Mouse (Mus musculus) forebrain, embryonic 16.5 days (tissue): ENCODE measurements around the gene 2010003K11Rik. TPM values are rescaled to one million over a fixed set of nuclear protein-coding genes. Genes with fewer than 3 reads are reported as not detected.
A peak's percentile ranks its signal among the peaks of the same experiment; 100 is the strongest.

ENCODE experiments used
- ATAC-seq: fragments of 200-750 bp; cut with Nextera tagmentation; 2 replicates; pipeline ENCODE4 v1.8.0; 2017; ENCODE audit warnings: mild to moderate bottlenecking, moderate library complexity
- H3K27ac ChIP-seq: fragments of 300-500 bp; sonication (generic); 2 replicates; pipeline ENCODE4 v1.5.1; 2014; ENCODE audit warnings: low read length, control low read depth
- H3K27me3 ChIP-seq: fragments of 300-500 bp; sonication (generic); replicated peaks from 2 replicates; pipeline ENCODE4 v1.6.1; 2014; ENCODE audit warnings: low read length; ENCODE audit not compliant: control insufficient read depth, insufficient read depth
- H3K36me3 ChIP-seq: fragments of 300-500 bp; sonication (generic); 2 replicates; pipeline ENCODE4 v1.6.1; 2014; ENCODE audit not compliant: control insufficient read depth, insufficient read depth
- H3K4me1 ChIP-seq: fragments of 300-500 bp; sonication (generic); replicated peaks from 2 replicates; pipeline ENCODE4 v1.6.1; 2014; ENCODE audit warnings: low read length; ENCODE audit not compliant: control insufficient read depth, insufficient read depth
- H3K4me2 ChIP-seq: fragments of 300-500 bp; sonication (generic); 2 replicates; pipeline ENCODE4 v1.6.1; 2014; ENCODE audit warnings: mild to moderate bottlenecking, low read length, control low read depth
- H3K4me3 ChIP-seq: fragments of 300-500 bp; sonication (generic); replicated peaks from 2 replicates; pipeline ENCODE4 v1.5.1; 2014; ENCODE audit warnings: mild to moderate bottlenecking, low read length, control low read depth
- H3K9ac ChIP-seq: fragments of 300-500 bp; sonication (generic); replicated peaks from 2 replicates; pipeline ENCODE4 v1.6.1; 2014; ENCODE audit warnings: low read depth, low read length, control low read depth
- H3K9me3 ChIP-seq: fragments of 300-500 bp; sonication (generic); 2 replicates; pipeline ENCODE4 v1.6.1; 2016; ENCODE audit warnings: low read length; ENCODE audit not compliant: control insufficient read depth
- WGBS: fragments of 180-500 bp; shearing (Covaris S2); extraction: QIAGEN DNeasy Blood & Tissue Kit; methylation state at CpG from one replicate; pipeline ENCODE4 v1.1.7; 2014; 5-methylcytosine and 5-hydroxymethylcytosine counted together
- polyA plus RNA-seq: library from polyadenylated mRNA; unstranded; fragments of >200 nt; fragmentation: Nextera tagmentation; extraction: Ambion mirVana; gene quantifications from 2 replicates; pipeline ENCODE4 v1.2.1, GENCODE M21; 2015

The 2010003K11Rik gene
- polyA plus RNA-seq, 1 experiment from 2014 or later, result not detected

DNA sequence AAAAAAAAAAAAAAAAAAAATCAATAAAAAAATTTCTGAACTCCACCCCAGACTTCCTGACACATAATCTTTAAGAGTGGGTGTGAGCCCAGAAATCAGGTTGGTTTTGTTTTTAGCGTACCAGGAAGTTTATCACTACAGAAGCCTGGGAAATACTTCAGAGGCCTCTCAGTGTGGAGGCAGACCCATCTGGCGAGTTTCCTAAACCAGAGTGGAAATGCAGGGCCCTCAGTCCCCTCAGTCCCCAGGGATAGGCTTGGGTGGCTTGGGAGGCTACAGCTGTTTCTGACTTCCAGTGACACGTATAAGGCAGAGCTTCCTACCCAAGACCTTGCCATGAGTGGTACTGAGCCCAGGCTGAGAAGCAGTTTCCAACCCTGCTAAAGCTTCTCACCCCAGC lies 9.4 kb upstream of the 2010003K11Rik start:
- no peak overlapping the region for H3K27ac ChIP-seq
- no peak for ATAC-seq
- no peak overlapping the region for H3K9ac ChIP-seq
- no peaks in the 10 kb centered on the region for H3K27me3 ChIP-seq
- H3K4me2 ChIP-seq, result no peak overlapping the region
- WGBS, result 81% methylated on average over 3 of the region's 3 CpGs
- no peak overlapping the region for H3K4me3 ChIP-seq
- H3K36me3 ChIP-seq, result no peaks in the 10 kb centered on the region
- peaks cover 8% of the 10 kb centered on the region for H3K4me1 ChIP-seq
- H3K9me3 ChIP-seq, result no peaks in the 10 kb centered on the region

DNA sequence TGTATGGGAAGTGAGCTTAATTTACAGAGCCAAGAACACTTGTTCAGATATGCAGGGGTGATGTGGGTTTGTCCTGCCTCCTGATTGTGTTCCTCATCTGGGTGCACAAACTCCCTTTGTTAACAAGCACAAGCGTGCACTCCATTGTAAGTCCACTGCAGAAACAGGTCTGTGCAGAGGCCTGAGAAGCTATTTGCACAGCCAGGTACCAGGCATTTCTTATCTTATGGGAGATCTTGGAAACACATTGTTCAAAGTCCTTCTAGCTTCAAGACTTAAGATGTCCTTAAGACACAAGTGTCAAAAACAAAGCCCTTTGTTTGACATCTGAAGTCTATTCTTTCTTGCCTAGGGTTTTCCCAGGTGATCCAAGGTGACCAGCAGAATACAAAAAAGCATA lies 6.4 kb upstream of the 2010003K11Rik start:
- Histone ChIP-seq H3K27me3 (no peaks in the 10 kb centered on the region), H3K9ac (no peak overlapping the region), H3K9me3 (no peaks in the 10 kb centered on the region), H3K4me2 (no peak overlapping the region), H3K4me3 (no peak overlapping the region), H3K27ac (no peak overlapping the region), H3K4me1 (peaks cover 3% of the 10 kb centered on the region), H3K36me3 (no peaks in the 10 kb centered on the region)
- ATAC-seq, result no peak
- WGBS, result 95% methylated on average over 1 of the region's 1 CpGs

DNA sequence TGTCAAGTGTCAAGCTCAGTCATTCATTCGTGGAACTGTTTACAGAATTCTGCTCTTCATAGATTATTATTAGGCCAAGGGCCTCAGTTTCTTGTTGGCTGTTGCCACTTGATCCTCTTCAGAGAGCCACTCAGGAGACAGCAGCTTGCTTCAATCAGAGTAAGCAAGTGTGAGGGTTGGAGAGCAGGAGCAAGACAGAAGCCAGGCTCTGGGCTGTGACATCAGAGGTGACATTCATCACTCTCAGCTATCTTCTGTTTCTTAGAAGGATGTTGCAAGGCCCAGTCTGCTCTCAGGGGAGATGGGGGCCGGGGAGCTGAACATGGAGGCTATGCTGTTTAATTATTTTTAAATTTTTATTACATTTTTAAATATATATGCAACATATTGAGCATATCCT lies 4.3 kb upstream of the 2010003K11Rik start:
- Histone ChIP-seq H3K4me2 (no peak overlapping the region), H3K27me3 (no peaks in the 10 kb centered on the region), H3K9me3 (no peaks in the 10 kb centered on the region), H3K9ac (no peak overlapping the region), H3K4me3 (no peak overlapping the region), H3K36me3 (no peaks in the 10 kb centered on the region), H3K4me1 (peaks cover 2% of the 10 kb centered on the region), H3K27ac (no peak overlapping the region)
- no peak for ATAC-seq
- WGBS, result 80% methylated on average over 2 of the region's 2 CpGs

DNA sequence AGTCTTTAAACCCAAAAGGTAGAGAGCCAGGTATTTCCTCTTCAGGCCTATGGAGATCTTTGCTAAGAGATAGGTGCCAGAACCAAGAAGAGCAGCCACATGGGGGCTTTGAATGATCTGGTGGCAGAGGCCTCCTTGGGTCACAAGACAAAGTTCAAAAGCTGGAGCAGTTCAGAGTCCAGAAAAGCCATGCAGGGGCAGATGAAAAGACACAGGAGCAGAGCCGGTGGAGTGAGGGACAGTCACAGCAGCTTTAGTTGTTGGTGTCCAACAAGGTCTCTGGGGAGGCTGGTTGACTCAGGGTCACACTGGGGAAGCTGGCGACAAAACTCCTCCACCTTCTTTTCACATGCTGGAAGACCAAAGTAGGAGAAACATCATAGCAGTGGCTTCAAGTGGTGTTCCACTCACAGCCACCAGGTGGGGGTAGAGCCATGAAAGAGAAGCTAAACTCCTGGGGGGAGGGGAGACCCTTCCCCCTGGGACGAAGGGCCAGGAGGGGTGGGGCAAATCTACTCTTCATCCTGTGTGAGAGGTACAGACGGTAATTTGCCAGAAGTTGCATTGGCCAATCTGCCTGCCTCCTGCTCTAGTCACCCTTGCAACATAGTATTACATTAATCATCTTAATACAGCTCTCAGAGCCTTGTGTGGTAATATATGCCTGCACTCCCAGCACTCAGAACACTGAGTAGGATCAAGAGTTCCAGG lies 965 bp downstream of the 2010003K11Rik start:
- H3K36me3 ChIP-seq, result no peaks in the 10 kb centered on the region
- 5% methylated on average over 4 of the region's 4 CpGs for WGBS
- no peak overlapping the region for H3K27ac ChIP-seq
- H3K9ac ChIP-seq, result 0 out of 2 replicates have a peak overlapping the region, but pooled peaks have one; percentile 22
- H3K9me3 ChIP-seq, result no peaks in the 10 kb centered on the region
- no peak overlapping the region for H3K4me2 ChIP-seq
- H3K27me3 ChIP-seq, result no peaks in the 10 kb centered on the region
- no peak overlapping the region for H3K4me3 ChIP-seq
- peaks cover 4% of the 10 kb centered on the region for H3K4me1 ChIP-seq
- peak; percentile 52; the same call in 1 of the 2 replicates for ATAC-seq

DNA sequence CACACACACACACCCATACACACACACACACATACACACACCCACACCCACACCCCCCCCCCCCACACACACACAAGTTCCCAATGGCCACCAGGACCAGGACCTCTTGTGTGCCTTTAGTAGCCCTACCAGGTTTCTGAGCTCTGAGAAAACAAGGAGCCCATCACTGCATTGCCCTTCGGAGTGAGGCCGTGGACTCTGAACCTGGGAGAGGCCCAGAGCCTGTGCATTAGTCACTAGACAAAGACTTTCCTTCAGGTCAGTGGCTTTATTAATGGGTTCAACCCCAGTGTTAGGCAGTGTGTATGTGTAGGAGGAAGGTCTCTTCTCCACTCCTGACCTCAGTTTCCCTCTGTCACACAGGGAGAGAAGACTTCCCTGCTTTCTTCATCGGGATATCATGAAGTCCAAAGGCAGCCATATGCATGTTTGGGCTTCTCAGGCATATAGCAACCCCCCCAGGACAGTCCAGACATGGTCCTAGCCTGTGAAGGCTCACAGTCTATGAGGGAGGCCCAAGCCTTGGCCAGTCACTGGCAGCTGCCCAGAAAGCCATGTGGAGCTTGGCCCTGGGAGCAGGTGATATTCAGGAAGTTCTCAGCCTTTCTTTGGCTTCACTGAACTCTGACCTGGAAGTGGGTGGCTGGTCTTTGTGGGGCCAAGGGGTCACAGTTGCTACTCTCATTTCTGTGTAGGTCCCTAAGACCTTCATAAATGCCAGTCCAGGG lies 1.7 kb downstream of the 2010003K11Rik start:
- WGBS, result 93% methylated on average over 3 of the region's 3 CpGs
- H3K4me3 ChIP-seq, result no peak overlapping the region
- H3K9ac ChIP-seq, result no peak overlapping the region
- no peaks in the 10 kb centered on the region for H3K9me3 ChIP-seq
- no peaks in the 10 kb centered on the region for H3K36me3 ChIP-seq
- no peaks in the 10 kb centered on the region for H3K27me3 ChIP-seq
- ATAC-seq, result no peak
- H3K4me1 ChIP-seq, result peaks cover 4% of the 10 kb centered on the region
- no peak overlapping the region for H3K27ac ChIP-seq
- no peak overlapping the region for H3K4me2 ChIP-seq

DNA sequence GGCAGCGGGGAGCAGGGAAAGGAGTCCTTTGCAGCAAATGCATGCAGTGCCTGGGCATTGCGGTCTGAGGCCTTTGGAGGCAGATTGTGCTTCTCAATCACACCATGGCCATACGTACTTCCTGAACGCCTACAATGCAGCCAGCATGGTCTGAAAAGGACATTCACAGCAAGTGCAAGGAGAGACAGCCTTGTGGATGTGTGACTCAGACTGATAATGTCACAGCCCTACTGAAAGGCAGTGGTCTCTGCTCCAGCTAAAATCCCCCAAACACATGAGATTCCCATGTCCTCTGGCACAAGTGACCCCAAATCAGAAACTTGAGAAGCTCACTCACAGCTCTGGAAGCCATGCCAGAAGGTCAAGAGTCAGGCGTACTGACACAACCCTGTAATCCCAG lies 2.6 kb downstream of the 2010003K11Rik start:
- no peaks in the 10 kb centered on the region for H3K36me3 ChIP-seq
- no peak overlapping the region for H3K27ac ChIP-seq
- WGBS, result 86% methylated on average over 5 of the region's 5 CpGs
- H3K4me1 ChIP-seq, result peaks cover 4% of the 10 kb centered on the region
- H3K4me2 ChIP-seq, result no peak overlapping the region
- no peaks in the 10 kb centered on the region for H3K27me3 ChIP-seq
- H3K9me3 ChIP-seq, result no peaks in the 10 kb centered on the region
- no peak overlapping the region for H3K9ac ChIP-seq
- no peak for ATAC-seq
- H3K4me3 ChIP-seq, result no peak overlapping the region

DNA sequence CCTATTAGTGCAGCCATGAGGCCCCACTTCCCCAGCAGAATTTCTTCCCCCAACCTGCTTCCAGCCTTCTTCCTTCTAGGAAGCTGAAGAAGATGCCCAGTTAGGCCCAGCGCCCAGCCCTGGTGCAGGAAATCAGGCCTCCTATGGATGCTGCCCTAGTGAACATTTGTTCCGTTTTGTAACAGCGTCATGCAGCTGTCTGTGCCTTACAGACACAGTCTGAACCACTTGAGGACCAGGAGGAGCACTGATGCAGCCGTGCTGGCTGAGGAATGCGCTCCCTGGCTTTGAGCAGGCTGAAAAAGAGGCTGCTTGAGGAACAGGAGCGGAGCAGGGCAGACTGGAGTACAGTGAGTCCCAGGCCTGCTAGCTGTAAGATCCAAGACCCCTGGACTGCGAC lies 3.7 kb downstream of the 2010003K11Rik start:
- no peaks in the 10 kb centered on the region for H3K36me3 ChIP-seq
- no peak overlapping the region for H3K27ac ChIP-seq
- H3K4me3 ChIP-seq, result no peak overlapping the region
- no peak for ATAC-seq
- H3K4me2 ChIP-seq, result no peak overlapping the region
- WGBS, result 76% methylated on average over 7 of the region's 7 CpGs
- H3K9ac ChIP-seq, result no peak overlapping the region
- no peaks in the 10 kb centered on the region for H3K27me3 ChIP-seq
- H3K4me1 ChIP-seq, result peaks cover 4% of the 10 kb centered on the region
- no peaks in the 10 kb centered on the region for H3K9me3 ChIP-seq

DNA sequence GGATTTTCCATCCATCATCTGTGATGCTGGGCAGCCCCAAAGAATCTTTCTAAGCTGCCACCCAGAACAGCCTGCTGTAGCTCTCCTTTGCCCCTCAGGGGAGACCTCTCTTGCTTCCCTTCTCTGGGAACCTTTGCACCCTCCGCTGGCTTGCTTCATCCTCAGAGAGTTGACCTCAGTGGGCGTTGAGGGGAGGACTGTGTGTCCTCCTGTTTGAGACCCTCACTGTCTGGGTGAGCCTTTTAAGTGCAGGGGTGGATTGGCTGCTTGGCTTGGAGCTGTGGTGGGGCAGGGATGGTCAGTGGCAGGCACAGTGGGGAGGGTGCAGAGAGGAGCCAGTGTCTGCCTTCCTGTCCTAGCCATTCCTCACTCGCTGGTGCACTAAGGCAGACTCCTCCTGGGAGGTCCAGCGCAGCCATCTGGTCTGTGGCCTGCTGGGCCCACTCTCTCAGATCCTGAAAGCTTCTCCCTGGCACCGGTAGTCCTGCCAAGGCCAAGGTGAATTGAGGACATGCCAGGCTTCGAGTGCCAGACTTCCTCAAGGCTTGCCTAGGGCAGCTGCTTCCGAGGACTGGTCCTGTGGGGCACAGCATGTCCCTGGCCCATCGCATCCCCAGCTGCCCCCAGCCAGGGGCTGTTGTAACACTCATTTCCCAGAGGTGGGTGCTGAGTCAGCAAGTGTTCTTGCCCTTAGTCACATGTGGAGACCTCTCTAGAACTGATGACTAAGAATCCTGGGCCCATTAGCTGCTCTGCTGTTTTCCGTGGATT lies 5.7 kb downstream of the 2010003K11Rik start:
- Histone ChIP-seq H3K4me3 (no peak overlapping the region), H3K36me3 (no peaks in the 10 kb centered on the region), H3K9me3 (no peaks in the 10 kb centered on the region), H3K9ac (no peak overlapping the region), H3K27me3 (no peaks in the 10 kb centered on the region), H3K4me2 (no peak overlapping the region), H3K27ac (no peak overlapping the region), H3K4me1 (peaks cover 2% of the 10 kb centered on the region)
- WGBS, result 53% methylated on average over 9 of the region's 9 CpGs
- ATAC-seq, result no peak

DNA sequence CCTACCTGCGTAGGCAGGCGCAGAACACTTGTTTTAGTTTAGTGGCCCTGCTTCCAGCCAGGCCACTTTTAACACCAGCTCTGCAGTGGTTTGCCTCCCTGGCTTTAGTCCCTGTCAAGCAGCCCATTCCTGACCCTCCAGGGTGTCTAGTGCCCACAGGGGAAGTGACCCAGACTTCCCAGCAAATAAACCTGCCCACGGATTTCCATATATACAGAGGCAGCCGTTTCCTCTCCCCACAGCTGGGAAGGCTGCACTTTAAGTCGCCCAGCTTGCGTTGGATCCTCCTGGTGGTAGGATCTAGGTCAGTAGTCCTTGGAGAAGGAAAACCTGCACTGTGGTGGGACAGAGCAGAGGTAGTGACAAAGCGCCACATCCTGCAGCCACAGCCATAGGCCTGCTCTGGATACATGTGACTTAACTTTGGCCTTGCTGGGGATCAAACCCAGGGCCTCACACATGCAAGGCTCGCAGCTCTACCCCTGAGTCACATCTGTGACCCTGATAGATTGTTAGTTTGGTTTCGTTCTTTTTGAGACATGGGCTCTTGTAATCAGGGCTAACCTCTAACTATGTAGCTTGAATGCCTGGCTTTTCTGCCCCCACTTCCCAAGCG lies 7.2 kb downstream of the 2010003K11Rik start:
- Histone ChIP-seq H3K4me1 (no peaks in the 10 kb centered on the region), H3K36me3 (no peaks in the 10 kb centered on the region), H3K27ac (no peak overlapping the region), H3K4me2 (no peak overlapping the region), H3K27me3 (no peaks in the 10 kb centered on the region), H3K9me3 (no peaks in the 10 kb centered on the region), H3K9ac (no peak overlapping the region), H3K4me3 (no peak overlapping the region)
- 75% methylated on average over 10 of the region's 10 CpGs for WGBS
- no peak for ATAC-seq
